Mouse (Mus musculus) olfactory bulb, adult 2 months (tissue): Measurements from ENCODE around the gene Rdx.
"Not testable (repeated sequence)": the region's sequence is repeated elsewhere in the genome, so short reads cannot be mapped to it uniquely, and the experiment has no call there.

Source experiments
- CTCF ChIP-seq: fragments of 200-500 bp; IDR thresholded peaks from 2 replicates; pipeline ENCODE4 v1.5.1; 2012; ENCODE audit warnings: low read depth, mild to moderate bottlenecking, low read length, moderate library complexity; ENCODE audit not compliant: insufficient read depth
- POLR2A ChIP-seq: fragments of 200-500 bp; IDR thresholded peaks from 2 replicates; pipeline ENCODE4 v1.6.1; 2012; ENCODE audit warnings: mild to moderate bottlenecking, low read depth, low read length, moderate library complexity; ENCODE audit not compliant: insufficient read depth

- not testable (repeated sequence) for TF ChIP-seq CTCF, POLR2A
Measured at GRCm38 (mm10) chr9:52071352-52071751, 24.4 kb downstream of the Rdx start.
